Mouse (Mus musculus) stomach, embryonic 15.5 days (tissue): ENCODE results near the gene Nelfb. TPM values are rescaled to one million over a fixed set of nuclear protein-coding genes. Genes with fewer than 3 reads are reported as not detected.
"Not testable (repeated sequence)": the region's sequence is repeated elsewhere in the genome, so short reads cannot be mapped to it uniquely, and the experiment has no call there.

ENCODE experiments used
- ATAC-seq: fragments of 200-750 bp; cut with Nextera tagmentation; 2 replicates; pipeline ENCODE4 v1.8.0; 2017; ENCODE audit warnings: low read depth, moderate number of reproducible peaks, moderate TSS enrichment; ENCODE audit not compliant: insufficient read depth, low FRiP score
- H3K27ac ChIP-seq: fragments of 300-500 bp; sonication (generic); 2 replicates; pipeline ENCODE4 v1.5.1; 2015; ENCODE audit warnings: mild to moderate bottlenecking, inconsistent platforms
- H3K27me3 ChIP-seq: fragments of 300-500 bp; sonication (generic); replicated peaks from 2 replicates; pipeline ENCODE4 v1.6.1; 2015; ENCODE audit warnings: inconsistent platforms
- H3K36me3 ChIP-seq: fragments of 300-500 bp; sonication (generic); 2 replicates; pipeline ENCODE4 v1.6.1; 2015; ENCODE audit warnings: inconsistent platforms
- H3K4me1 ChIP-seq: fragments of 300-500 bp; sonication (generic); 2 replicates; pipeline ENCODE4 v1.6.1; 2015; ENCODE audit warnings: inconsistent platforms
- H3K4me2 ChIP-seq: fragments of 300-500 bp; sonication (generic); 2 replicates; pipeline ENCODE4 v1.6.1; 2015; ENCODE audit warnings: mild to moderate bottlenecking, inconsistent platforms
- H3K4me3 ChIP-seq: fragments of 300-500 bp; sonication (generic); replicated peaks from 2 replicates; pipeline ENCODE4 v1.5.1; 2015; ENCODE audit warnings: inconsistent platforms
- H3K9ac ChIP-seq: fragments of 300-500 bp; sonication (generic); 2 replicates; pipeline ENCODE4 v1.6.1; 2015; ENCODE audit warnings: inconsistent platforms
- H3K9me3 ChIP-seq: fragments of 300-500 bp; sonication (generic); 2 replicates; pipeline ENCODE4 v1.6.1; 2016; ENCODE audit warnings: inconsistent platforms
- WGBS: fragments of 180-500 bp; shearing (Covaris S2); methylation state at CpG from one replicate; pipeline ENCODE4 v1.1.7; 2015; 5-methylcytosine and 5-hydroxymethylcytosine counted together
- polyA plus RNA-seq: library from polyadenylated mRNA; unstranded; fragments of >200 nt; fragmentation: Nextera tagmentation; extraction: Ambion mirVana; gene quantifications from 2 replicates; pipeline ENCODE4 v1.2.1, GENCODE M21; 2015

Nelfb gene
- 105 and 106 TPM in 2 replicates for polyA plus RNA-seq

DNA sequence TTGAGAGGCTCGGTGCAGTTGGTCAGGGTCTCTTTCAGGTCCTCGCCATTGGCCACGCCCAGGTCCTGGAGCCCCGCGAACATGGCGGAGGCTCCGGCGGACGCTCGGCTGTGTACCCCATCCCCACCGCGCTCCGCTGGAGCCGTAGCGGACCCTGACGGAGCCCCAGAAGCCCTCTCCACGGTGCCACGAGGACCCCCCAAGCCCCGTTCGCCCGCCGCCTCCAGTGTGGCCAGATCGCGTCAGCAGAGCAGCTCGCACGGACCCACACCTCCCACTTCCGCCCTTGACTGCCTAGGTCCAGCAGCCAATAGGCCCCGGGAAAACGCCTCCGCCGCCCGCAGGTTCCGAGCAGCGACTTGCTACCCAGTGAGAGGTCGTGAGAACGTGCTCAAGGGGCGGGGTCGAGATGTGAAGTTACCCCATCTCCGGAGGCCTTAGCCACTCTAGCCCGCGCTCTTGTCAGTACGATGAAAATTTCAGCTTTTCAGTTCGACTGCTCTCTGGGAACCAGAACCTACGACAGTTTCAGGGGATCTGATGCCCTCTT lies at the start of gene Nelfb:
Gene Nelfb (minus strand): TSS at position 369 of the 550 bp plus-strand sequence.
- WGBS = under 1% methylated on average over 44 of the region's 44 CpGs
- no peaks in the 10 kb centered on the region for H3K27me3 ChIP-seq
- peak within 1 kb of the TSS; percentile 91 for H3K9ac ChIP-seq
- H3K27ac ChIP-seq = peak within 1 kb of the TSS; percentile 85
- H3K9me3 ChIP-seq = no peaks in the 10 kb centered on the region
- H3K4me1 ChIP-seq = peaks cover 16% of the 10 kb centered on the region
- H3K4me2 ChIP-seq = peak within 1 kb of the TSS; percentile 87
- H3K36me3 ChIP-seq = peaks cover 5% of the 10 kb centered on the region; the same call in 1 of the 2 replicates
- peak within 1 kb of the TSS; percentile 84 for H3K4me3 ChIP-seq
- peak; percentile 89 for ATAC-seq

DNA sequence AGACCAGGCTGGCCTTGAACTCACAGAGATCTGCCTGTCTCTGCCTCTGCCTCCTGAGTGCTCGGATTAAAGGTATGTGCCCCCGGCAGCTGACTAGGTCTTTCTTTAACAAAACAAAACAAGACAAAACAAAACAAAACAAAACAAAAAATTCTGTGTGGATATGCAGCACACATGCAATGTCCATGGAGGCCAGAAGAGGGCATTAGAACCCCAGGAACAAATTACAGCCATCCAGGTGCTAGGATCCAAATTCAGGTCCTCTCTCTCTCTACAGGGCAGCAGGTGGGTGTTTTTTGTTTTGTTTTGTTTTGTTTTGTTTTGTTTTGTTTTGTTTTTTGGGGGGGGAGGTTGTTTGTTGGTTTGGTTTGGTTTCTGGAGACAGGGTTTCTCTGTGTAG lies 47.6 kb upstream of the Nelfb start:
- peaks cover 22% of the 10 kb centered on the region for H3K4me1 ChIP-seq
- no peak overlapping the region for H3K9ac ChIP-seq
- H3K4me2 ChIP-seq = no peak overlapping the region
- ATAC-seq = no peak
- H3K36me3 ChIP-seq = no peaks in the 10 kb centered on the region
- H3K27ac ChIP-seq = no peak overlapping the region
- no peak overlapping the region for H3K4me3 ChIP-seq
- 50% methylated on average over 2 of the region's 2 CpGs for WGBS
- peaks cover 4% of the 10 kb centered on the region; the same call in 1 of the 2 replicates for H3K27me3 ChIP-seq
- H3K9me3 ChIP-seq = no peaks in the 10 kb centered on the region

DNA sequence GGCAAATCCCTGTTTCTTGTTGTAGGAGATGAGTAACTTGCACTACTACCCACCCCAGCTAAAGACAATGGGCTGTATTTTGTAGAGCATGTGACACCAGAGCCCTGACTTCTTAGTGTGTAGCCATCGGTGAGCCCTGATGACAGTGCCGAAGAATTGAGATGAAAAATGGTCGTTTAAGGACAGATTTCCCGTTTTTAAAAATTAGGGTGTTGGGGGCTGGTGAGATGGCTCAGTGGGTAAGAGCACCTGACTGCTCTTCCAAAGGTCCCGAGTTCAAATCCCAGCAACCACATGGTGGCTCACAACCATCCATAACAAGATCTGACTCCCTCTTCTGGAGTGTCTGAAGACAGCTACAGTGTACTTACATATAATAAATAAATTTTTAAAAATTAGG lies 46.0 kb upstream of the Nelfb start:
- H3K36me3 ChIP-seq, H3K4me3 ChIP-seq, H3K9me3 ChIP-seq, ATAC-seq, H3K4me2 ChIP-seq, H3K9ac ChIP-seq, H3K27me3 ChIP-seq, H3K27ac ChIP-seq: not testable (repeated sequence)
- WGBS = 86% methylated on average over 5 of the region's 5 CpGs
- peaks cover 14% of the 10 kb centered on the region for H3K4me1 ChIP-seq

DNA sequence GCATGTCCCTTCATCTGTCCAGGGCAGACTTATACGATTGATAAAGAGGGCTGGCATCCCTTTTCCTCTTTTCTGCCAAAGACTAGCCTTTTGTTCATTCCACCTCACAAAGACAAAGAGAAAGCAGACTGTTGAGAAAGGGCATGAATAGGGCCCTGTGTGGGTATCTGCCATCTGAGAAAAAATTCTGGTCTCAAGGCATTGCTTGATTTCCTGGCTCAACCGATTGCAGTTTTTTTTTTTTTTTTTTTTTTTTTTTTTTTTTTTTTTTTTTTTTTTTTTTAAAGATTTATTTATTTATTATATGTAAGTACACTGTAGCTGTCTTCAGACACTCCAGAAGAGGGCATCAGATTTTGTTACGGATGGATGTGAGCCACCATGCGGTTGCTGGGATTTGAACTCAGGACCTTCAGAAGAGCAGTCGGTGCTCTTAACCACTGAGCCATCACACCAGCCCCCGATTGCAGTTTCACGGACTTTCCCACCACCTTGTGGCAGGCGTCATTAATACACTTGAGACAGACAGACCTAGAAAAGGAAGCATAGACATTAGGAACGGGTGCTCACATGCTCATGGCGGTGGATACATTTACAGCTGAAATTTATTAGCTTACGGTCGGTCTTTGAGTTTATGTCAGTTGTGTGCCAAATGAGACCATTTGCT lies 45.3 kb upstream of the Nelfb start:
- H3K36me3 ChIP-seq, H3K9me3 ChIP-seq, ATAC-seq, H3K27me3 ChIP-seq, H3K27ac ChIP-seq: not testable (repeated sequence)
- WGBS = 57% methylated on average over 12 of the region's 12 CpGs
- Histone ChIP-seq H3K4me3 (peak overlapping the region; percentile 92), H3K4me1 (peaks cover 14% of the 10 kb centered on the region), H3K9ac (0 out of 2 replicates have a peak overlapping the region, but pooled peaks have one; percentile 86), H3K4me2 (peak overlapping the region; percentile 96)

DNA sequence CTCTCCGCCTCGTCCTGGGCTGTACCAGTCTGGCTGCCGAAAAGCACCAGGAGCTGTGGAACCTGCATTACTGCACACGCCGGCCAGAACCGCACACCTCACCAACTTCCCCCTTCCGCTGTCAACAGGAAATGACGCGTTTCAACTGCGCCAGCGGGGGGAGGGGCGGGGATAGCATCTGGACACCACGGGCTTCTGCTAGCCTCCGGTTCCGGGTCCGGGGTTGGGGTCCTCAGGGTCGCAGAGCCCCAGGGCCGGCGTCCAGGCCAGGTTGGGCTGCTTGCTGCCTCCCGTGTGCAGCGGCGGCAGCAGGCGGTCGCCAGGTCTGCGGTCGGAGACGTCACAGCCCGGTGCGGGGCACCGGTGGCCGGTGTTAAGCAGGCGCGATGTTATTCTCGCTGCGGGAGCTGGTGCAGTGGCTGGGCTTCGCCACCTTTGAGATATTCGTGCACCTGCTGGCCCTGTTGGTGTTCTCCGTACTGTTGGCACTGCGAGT lies 44.0 kb upstream of the Nelfb start, which contains the start of gene Tmem203:
Gene Tmem203 (plus strand): TSS at position 156 of the 496 bp plus-strand sequence.
- H3K9me3 ChIP-seq = no peaks in the 10 kb centered on the region
- H3K36me3 ChIP-seq = peaks cover 15% of the 10 kb centered on the region; the same call in 1 of the 2 replicates
- peak within 1 kb of the TSS; percentile 86 for H3K9ac ChIP-seq
- H3K4me1 ChIP-seq = peaks cover 14% of the 10 kb centered on the region
- peak within 1 kb of the TSS; percentile 75 for H3K27ac ChIP-seq
- no peaks in the 10 kb centered on the region for H3K27me3 ChIP-seq
- H3K4me3 ChIP-seq = peak within 1 kb of the TSS; percentile 92
- WGBS = 0% methylated on average over 39 of the region's 39 CpGs
- peak; percentile 86 for ATAC-seq
- peak within 1 kb of the TSS; percentile 96 for H3K4me2 ChIP-seq

DNA sequence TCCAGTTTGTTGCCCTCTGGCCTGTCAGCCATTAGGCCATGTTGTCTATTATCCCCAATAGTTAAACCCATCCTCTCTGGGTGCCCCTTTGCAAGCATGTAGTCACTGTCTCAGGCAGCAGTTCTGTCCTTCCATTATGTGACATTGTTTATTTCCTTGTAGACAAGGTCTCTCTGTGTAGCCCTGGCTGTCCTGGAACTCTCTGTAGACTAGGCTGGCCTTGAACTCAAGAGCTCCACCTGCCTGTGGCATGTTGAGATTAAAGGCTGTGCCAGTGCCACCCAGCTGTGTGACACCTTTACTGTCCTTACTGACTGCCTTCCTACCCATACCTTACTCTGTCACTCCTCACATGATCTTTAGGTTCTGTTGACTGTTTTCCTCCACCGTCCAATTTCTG lies 41.0 kb upstream of the Nelfb start:
- Histone ChIP-seq H3K36me3 (peaks cover 38% of the 10 kb centered on the region; the same call in 1 of the 2 replicates), H3K4me2 (no peak overlapping the region), H3K4me3 (no peak overlapping the region), H3K27me3 (no peaks in the 10 kb centered on the region), H3K9ac (no peak overlapping the region), H3K4me1 (peaks cover 14% of the 10 kb centered on the region), H3K27ac (no peak overlapping the region), H3K9me3 (no peaks in the 10 kb centered on the region)
- ATAC-seq = no peak
- 66% methylated on average over 1 of the region's 1 CpGs for WGBS

DNA sequence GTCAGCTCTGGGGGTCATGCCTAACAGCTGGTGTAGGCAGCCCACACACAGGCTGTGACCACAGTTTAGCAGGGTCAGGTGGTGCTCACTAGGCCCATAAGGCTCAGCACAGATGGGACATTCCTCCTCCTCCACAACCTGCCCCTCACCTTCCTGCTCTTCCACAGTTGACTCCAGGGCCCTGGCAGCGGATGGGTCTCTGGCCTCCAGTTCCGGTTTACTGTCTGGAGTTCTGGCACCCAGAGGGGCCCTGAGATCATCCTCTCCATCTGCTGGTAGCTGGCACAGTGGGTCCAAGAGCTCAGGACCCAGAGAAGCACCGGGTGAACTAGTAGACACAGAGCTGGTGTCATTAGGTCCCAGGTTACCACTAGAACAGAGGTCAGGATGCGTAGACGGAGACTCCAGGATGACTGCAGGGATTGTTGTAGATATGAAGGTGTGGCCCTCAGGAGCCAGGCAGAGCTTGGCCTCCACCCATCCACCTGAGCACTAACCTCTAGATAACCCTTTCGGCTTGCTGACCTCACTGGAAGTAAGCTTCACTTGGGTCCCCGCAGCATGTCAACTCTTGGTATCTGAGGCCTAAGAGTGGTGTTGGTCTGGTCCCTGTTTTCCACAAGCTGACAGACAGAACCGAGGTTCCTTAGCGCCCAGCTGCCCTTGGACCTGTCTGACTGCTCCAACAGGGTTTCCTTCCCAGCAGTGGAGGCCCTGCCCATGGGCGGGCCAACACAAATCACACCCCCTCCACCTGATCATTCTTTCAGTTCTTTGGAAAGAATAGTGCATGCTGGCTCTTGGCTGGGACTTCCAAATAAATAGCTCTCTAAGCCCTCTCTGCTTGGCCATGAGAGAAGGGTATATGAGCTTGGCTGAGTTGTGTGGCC lies 35.1 kb upstream of the Nelfb start, which contains the start of gene AL732309.1:
Gene AL732309.1 (minus strand): TSS at position 681 of the 890 bp plus-strand sequence.
- no peak within 1 kb of the TSS for H3K9ac ChIP-seq
- H3K4me2 ChIP-seq = no peak within 1 kb of the TSS
- H3K4me1 ChIP-seq = peaks cover 13% of the 10 kb centered on the region; the same call in 1 of the 2 replicates
- no peak within 1 kb of the TSS; the same call in 1 of the 2 replicates for H3K27ac ChIP-seq
- H3K36me3 ChIP-seq = peaks cover 31% of the 10 kb centered on the region; the same call in 1 of the 2 replicates
- peak; percentile 63 for ATAC-seq
- H3K9me3 ChIP-seq = no peaks in the 10 kb centered on the region
- no peak within 1 kb of the TSS for H3K4me3 ChIP-seq
- WGBS = 79% methylated on average over 10 of the region's 10 CpGs
- 0 out of 2 replicates have a peak, but pooled peaks cover 19% of the 10 kb centered on the region for H3K27me3 ChIP-seq

DNA sequence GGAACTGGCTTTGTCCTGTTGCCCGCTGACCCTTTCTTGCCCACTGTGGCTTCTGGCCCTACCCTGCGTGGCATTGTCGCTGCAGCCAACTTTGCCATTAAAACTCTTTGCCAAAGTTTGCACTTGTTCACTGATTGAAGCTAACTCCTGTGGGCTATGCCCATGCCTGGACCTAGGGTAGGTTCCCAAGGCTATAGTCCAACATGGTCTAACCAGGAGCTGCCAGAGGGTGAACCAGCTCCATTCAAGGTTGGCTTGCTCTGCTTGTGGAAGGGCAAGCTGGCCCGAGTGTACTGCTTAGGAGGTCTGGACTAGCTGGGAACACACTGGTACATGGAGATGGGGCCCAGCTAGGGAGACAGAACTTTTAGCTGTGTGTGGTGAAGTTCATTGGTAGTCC lies 32.9 kb upstream of the Nelfb start:
- ATAC-seq = no peak
- H3K9me3 ChIP-seq = no peaks in the 10 kb centered on the region
- H3K4me2 ChIP-seq = no peak overlapping the region
- WGBS = 88% methylated on average over 4 of the region's 4 CpGs
- 0 out of 2 replicates have a peak, but pooled peaks cover 20% of the 10 kb centered on the region for H3K27me3 ChIP-seq
- H3K9ac ChIP-seq = no peak overlapping the region
- H3K36me3 ChIP-seq = 0 out of 2 replicates have a peak, but pooled peaks cover 12% of the 10 kb centered on the region
- peaks cover 25% of the 10 kb centered on the region for H3K4me1 ChIP-seq
- no peak overlapping the region for H3K27ac ChIP-seq
- no peak overlapping the region for H3K4me3 ChIP-seq

DNA sequence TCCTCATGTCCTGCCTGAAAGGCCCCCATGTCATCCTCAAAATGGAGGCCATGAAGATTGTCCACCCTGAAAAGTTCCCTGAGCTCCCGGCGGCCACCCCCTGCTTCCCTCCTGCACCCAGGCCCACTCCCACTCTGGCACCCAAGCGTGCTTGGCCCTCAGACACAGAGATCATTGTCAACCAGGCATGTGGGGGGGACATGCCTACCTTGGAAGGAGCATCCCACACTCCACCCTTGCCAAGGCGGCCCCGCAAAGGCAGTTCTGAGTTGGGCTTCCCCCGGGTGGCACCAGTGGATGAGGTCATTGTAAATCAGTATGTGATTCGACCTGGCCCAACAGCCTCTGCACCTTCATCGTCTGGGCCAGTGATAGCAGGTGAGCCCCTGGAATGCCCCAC lies 32.1 kb upstream of the Nelfb start:
- Histone ChIP-seq H3K4me2 (no peak overlapping the region), H3K27ac (no peak overlapping the region), H3K9me3 (no peaks in the 10 kb centered on the region), H3K36me3 (0 out of 2 replicates have a peak, but pooled peaks cover 5% of the 10 kb centered on the region), H3K4me3 (no peak overlapping the region), H3K4me1 (peaks cover 25% of the 10 kb centered on the region), H3K27me3 (0 out of 2 replicates have a peak, but pooled peaks cover 20% of the 10 kb centered on the region), H3K9ac (no peak overlapping the region)
- ATAC-seq = no peak
- 71% methylated on average over 8 of the region's 8 CpGs for WGBS

DNA sequence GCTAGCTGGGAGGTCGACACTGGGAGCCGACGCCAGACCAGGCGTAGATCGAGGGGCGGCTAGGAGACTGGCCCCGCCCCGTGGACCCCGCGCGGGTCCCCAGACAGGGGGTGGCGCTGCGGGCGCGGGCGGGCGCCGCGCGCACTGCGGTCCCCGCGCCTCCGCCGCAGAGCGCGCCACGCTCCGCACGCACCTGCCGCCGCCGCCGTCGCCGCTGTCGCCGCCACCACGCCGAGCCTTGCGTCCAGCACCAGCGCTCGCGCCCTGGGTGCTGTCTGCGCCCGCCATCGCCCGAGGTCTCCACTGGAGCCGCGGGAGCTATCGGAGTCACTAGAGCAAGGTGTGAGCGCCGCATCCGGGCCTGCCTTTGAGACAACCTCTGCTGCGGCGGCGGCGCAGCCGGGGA lies 30.8 kb upstream of the Nelfb start, which contains the start of the genes Rnf208 and Cysrt1:
Gene Rnf208 (plus strand): TSS at position 155 of the 406 bp plus-strand sequence.
Gene Cysrt1 (minus strand): TSS at position 352 of the 406 bp plus-strand sequence.
- no peak for ATAC-seq
- Histone ChIP-seq H3K4me2 (peak within 1 kb of the TSS; percentile 97), H3K4me3 (peak within 1 kb of the TSS; percentile 52), H3K36me3 (no peaks in the 10 kb centered on the region), H3K27ac (peak within 1 kb of the TSS; percentile 60), H3K9me3 (no peaks in the 10 kb centered on the region), H3K9ac (peak within 1 kb of the TSS; percentile 44), H3K27me3 (0 out of 2 replicates have a peak, but pooled peaks cover 20% of the 10 kb centered on the region), H3K4me1 (peaks cover 25% of the 10 kb centered on the region)
- WGBS = under 1% methylated on average over 53 of the region's 59 CpGs

DNA sequence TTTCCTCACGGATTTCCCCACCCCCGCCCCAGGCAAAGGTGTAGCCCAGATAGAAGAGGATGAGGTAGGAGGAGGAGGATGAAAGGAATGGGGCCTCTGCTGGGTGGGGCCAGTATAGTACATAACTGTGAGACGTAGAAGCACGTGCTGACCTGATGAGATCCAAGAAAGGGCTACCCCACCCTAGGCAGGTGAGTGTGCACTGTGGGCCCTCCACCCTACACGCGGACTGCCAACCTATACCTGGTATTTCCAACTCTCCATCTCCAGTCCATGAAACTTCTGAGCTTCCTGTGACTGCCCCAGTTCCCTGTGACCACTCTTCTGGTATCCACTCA lies 30.1 kb upstream of the Nelfb start:
- 0 out of 2 replicates have a peak, but pooled peaks cover 20% of the 10 kb centered on the region for H3K27me3 ChIP-seq
- no peaks in the 10 kb centered on the region for H3K9me3 ChIP-seq
- peaks cover 25% of the 10 kb centered on the region for H3K4me1 ChIP-seq
- WGBS = 13% methylated on average over 6 of the region's 6 CpGs
- peak overlapping the region; percentile 97 for H3K4me2 ChIP-seq
- ATAC-seq = no peak
- H3K9ac ChIP-seq = no peak overlapping the region
- H3K27ac ChIP-seq = peak overlapping the region; percentile 60
- H3K4me3 ChIP-seq = peak overlapping the region; percentile 52
- H3K36me3 ChIP-seq = no peaks in the 10 kb centered on the region
